Mouse (Mus musculus) CH12F3 (cell line): ENCODE results near the gene Map6.
"Not testable (repeated sequence)": the region's sequence is repeated elsewhere in the genome, so short reads cannot be mapped to it uniquely, and the experiment has no call there.

ENCODE experiments used
- in situ Hi-C: fragments of 300-500 bp; cut with MboI; formaldehyde crosslinking; loops from 2 replicates; pipeline ENCODE4 v1.14.3; 2020; ENCODE audit warnings: low sequenced_read_pairs

Map6 gene

GRCm38 (mm10) chr7:99352526-99353400, 85.5 kb downstream of the Map6 start, which contains the start of gene Serpinh1:
Gene Serpinh1, minus strand, starts transcription at chr7:99353239.
- in situ Hi-C loops: no loop called here

- in situ Hi-C loops: no loop called here
These were observed 88.5 kb downstream of the Map6 start for GRCm38 (mm10) chr7:99355731-99356131.

- in situ Hi-C loops: no loop called here
These were observed 89.1 kb downstream of the Map6 start for GRCm38 (mm10) chr7:99356244-99356930.

- in situ Hi-C loops: no loop called here
These were observed 90.0 kb downstream of the Map6 start for GRCm38 (mm10) chr7:99357201-99357600.

GRCm38 (mm10) chr7:99358371-99358770, 91.1 kb downstream of the Map6 start:
- in situ Hi-C loops: no loop called here

DNA sequence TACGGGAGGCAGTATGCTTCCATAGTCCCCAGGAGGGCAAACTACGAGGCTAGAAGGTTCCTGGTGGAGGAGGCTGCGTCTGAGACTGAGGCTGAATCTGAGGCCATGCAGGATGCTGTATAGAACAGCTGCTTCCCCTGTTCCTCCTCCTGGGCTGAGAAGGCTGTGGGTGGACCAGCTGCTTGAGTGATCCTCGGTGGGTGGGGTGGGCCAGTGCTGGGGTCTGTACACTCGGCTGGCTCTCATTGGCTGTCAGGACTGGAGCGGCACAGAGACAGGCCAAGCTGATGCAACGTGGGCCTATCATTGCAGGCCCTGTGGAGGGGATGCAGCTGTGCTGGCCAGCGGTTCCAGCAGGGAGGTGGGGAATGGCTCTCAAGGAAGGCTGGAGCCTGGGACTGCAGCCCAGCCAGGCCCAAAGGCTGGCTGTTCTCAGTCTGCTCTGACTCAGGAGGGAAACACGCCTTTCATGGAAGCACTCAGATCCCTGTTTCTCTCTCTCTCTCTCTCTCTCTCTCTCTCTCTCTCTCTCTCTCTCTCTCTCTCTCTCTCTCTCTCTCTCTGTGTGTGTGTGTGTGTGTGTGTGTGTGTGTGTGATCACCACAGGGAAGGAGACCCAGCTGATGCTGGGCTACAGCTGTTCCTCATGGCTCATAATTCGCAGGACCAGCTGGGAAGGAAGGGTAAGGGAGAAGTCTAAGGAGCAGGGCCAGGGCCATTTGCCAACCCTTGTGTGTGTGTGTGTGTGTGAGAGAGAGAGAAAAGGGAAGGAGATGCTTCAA, 93.0 kb downstream of the Map6 start:
- in situ Hi-C loops: no loop called here

DNA sequence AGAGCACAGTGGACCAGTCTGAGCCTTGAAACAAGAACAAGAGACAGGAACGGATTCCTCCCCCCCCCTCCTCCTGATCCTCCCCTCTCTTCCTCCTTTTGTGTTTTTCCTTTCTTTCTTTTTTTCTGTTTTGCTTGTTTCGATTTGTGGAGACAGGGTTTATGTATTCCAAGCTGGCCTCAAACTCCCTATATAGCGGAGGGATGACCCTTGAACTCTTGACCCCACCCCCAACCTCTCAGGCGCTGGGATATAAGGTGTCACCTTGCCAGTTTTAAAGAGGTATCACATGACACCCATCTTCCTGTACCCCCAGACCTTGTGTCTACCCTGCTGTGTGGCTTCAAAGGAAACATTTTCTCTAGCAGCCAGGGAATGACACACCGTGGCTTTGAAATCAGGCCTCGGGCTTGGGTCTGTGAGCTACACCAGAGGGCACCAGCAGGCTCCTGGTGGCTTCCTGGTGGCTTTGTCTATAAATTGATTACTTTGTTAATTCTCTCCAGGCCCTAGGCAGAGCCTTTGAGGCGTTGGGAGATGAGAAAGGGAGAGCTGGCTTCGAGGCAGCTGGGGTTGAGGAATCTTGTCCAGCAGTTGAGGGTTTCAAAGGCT, 93.7 kb downstream of the Map6 start:
- in situ Hi-C loops: no loop called here

GRCm38 (mm10) chr7:99362137-99362536, 94.9 kb downstream of the Map6 start:
- in situ Hi-C loops: no loop called here

- in situ Hi-C loops: no loop called here
These were observed 97.8 kb downstream of the Map6 start for GRCm38 (mm10) chr7:99365069-99365468.

GRCm38 (mm10) chr7:99366716-99367115, 99.5 kb downstream of the Map6 start:
- in situ Hi-C loops: no loop called here

DNA sequence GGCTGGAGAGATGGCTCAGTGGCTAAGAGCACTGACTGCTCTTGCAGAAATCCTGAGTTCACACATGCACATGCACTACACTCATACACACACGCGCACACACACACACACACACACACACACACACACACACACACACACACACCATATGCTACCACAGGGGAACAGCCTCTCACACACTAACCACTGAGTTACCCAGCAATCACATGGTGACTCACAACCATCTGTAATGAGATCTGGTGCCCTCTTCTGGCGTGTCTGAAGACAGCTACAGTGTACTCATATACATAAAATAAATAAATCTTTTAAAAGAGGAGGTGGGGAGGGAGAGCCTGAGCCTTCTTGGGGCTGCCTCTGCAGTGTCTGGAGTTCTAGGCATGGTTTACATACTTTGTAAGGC, 107.1 kb downstream of the Map6 start:
- in situ Hi-C loops: not testable (repeated sequence)

GRCm38 (mm10) chr7:99375455-99375854, 108.2 kb downstream of the Map6 start:
- in situ Hi-C loops: no loop called here

GRCm38 (mm10) chr7:99378870-99379269, 111.6 kb downstream of the Map6 start:
- in situ Hi-C loops: no loop called here

DNA sequence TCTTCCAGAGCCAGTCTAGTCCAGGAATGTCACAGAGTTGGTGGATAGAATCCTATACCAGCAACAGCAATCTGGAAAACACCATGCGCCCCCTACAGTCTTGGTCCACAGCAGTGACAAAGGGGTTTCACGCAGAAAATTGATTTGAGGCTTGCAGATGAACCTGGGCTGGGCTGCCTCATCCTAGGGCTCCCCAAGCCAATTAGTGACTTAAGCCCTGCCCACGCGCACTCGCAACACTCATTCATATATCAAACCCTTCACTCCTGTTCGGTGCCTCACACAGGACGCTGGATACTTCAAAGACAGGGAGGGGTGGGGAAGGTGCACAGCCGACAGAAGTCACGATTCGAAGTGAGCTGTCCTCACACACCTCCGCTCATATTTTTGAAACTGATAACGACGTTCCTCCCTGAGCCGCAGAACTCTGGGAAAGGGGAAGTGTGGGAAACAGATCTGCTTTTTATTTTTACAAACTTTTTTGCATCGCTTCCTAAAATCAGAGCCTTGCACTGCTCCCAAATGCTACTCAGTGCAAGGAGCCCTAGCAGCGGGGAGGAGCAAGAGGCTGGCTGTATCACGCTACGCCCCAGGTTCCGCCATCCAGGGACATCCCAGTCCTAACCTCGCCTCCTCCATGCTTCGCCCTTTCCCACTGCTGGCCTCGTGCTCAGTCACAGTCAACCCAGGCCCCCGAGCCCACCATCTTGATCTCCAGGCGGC, 113.4 kb downstream of the Map6 start:
- in situ Hi-C loops: loop anchor here (5.0 kb wide), 1 partner anchor 62 kb away; no protein-coding TSS in a partner anchor

GRCm38 (mm10) chr7:99381214-99382087, 114.2 kb downstream of the Map6 start, which contains the start of gene Gdpd5:
Gene Gdpd5, plus strand, starts transcription at chr7:99381414.
- in situ Hi-C loops: loop anchor here (5.0 kb wide), 1 partner anchor 61 kb away; no protein-coding TSS in a partner anchor

DNA sequence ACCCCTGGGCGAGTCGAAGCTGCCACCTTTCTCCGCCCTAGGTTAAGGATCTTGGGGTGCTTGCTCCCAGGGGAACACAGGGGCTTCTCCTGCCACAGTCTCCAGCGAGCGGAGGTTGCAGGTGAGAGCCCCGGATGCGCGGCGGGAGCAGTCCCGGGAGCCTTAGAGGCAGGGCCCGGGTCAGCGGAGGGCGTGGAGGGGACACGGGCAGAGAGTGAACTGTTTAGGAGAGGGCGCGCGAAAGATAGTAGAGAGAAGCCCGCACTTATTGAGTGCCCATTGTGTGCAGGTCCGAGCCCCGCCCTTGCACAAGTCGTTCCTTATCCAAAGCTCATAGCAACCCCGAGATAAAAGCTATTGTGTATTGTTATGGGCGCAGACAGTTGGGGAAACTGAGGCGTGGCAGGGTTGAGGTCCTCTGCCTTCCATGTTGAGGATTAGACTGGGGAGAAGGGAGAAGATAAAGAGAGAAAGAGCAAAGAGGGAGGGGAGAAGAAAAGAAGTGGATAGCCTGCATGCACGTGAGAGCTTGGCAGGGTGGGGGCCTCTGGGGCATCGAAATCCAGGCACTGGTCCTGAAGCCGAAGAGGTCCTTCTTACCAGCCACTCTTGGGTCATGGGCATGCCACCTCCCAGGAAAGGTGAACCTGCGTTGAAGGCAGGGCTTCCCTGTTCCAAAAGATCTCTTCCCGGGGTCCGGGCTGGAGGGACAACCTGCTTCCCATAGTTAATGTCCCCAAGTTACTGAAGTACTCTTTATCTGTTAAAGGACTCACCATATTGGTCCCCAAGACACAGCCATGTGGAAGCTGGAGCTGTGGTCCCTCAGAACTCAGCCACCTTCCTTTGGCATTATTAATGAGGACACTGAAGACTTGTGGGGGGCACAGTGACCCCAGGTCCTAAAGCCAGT, 115.1 kb downstream of the Map6 start:
- in situ Hi-C loops: loop anchor here (5.0 kb wide), 1 partner anchor 60 kb away; no protein-coding TSS in a partner anchor

DNA sequence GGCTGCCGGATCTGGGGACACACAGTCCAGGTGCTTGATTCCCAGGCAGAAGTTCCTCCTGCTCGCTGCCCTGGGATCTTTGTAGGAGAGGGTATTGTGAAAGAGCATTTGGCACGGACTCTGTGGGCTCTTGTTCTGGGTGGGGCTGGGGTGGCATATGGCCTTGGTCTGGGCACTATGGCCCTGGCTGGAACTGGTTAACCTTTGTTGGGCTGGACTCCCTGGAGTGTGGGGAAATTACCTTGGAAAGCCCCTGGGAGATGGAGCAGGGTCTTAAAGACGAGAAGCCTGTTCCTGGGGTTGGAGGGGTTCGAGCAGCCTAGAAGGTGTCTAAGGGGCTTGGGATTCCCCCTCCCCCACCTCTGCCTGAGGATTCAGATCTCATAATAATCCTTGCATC, 116.0 kb downstream of the Map6 start:
- in situ Hi-C loops: loop anchor here (5.0 kb wide), 1 partner anchor 59 kb away; no protein-coding TSS in a partner anchor

DNA sequence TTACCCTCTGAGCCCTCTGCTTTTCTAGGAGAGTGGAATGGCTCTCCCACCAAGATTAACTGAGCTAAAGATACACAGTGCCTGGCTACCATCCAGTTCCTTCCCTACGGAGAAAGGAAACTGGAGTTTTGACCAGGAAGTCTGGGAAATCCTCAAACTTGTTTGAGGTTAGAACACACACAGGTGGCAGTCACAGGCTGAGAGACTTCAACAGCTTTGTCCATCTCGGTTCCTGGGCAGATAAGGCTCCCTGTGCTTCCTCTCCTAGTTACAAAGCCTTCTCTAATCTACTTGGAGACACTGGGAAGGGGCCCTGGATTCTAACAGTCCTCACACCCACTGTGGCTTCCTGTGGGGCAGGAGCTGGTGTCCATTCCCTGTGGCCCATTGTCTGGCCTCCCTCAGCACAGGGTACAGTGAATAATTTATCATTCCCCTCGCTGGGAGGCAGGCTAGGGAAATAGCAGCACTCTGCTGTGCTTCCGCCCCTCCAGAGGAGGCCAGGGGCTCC, 116.9 kb downstream of the Map6 start:
- in situ Hi-C loops: loop anchor here (5.0 kb wide), 1 partner anchor 58 kb away; no protein-coding TSS in a partner anchor
